Mouse (Mus musculus) macrophage (primary cell): ENCODE data around the gene Flrt3. TPM values are rescaled to one million over a fixed set of nuclear protein-coding genes. Genes with fewer than 3 reads are reported as not detected.

Source experiments
- H3K27ac ChIP-seq: fragments of 350-480 bp; formaldehyde crosslinking; 2 replicates; pipeline ENCODE4 v1.9.0; 2021
- H3K36me3 ChIP-seq: fragments of 350-480 bp; formaldehyde crosslinking; 2 replicates; pipeline ENCODE4 v1.9.0; 2021; ENCODE audit errors: inconsistent target
- H3K4me3 ChIP-seq: fragments of 350-480 bp; formaldehyde crosslinking; 2 replicates; pipeline ENCODE4 v1.9.0; 2021; ENCODE audit errors: inconsistent target
- H3K79me2 ChIP-seq: fragments of 350-480 bp; formaldehyde crosslinking; 2 replicates; pipeline ENCODE4 v1.9.0; 2021; ENCODE audit errors: inconsistent target
- WGBS: methylation state at CpG from one replicate; pipeline ENCODE4 v1.1.7; 2026; ENCODE audit warnings: inconsistent platforms; ENCODE audit not compliant: missing documents; 5-methylcytosine and 5-hydroxymethylcytosine counted together
- polyA plus RNA-seq: library from polyadenylated mRNA; stranded (reverse); fragments of 250-400 nt; gene quantifications from 3 replicates; pipeline ENCODE4 v1.2.4, GENCODE M21; 2018; ENCODE audit warnings: inconsistent platforms
- total RNA-seq, 78 experiments: library from RNA; depleted of rRNA; stranded (reverse); fragments of 250-400 nt; gene quantifications; 1 replicate in 9 of 78; 2 replicates in 24 of 78; 3 replicates in 43 of 78; 4 replicates in 2 of 78; pipeline ENCODE4 v1.2.4; 2018; ENCODE audit warnings: inconsistent platforms in 56 of 78

The Flrt3 gene
- total RNA-seq (2018; cell fraction: chromatin; rRNA removed), result 1 to 10 TPM in 12 of 26 experiments, under 1 TPM in 9, not detected in 5; 0.13 to 5.4 (median 1.1) TPM
- total RNA-seq (2018; cell fraction: cytosol; rRNA removed), result 1 to 10 TPM in 10 of 26 experiments, under 1 TPM in 15, not detected in 1; 0.05 to 5.3 (median 0.42) TPM
- 1 to 10 TPM in 15 of 26 experiments, under 1 TPM in 8, not detected in 3; 0.17 to 6.0 (median 1.6) TPM for total RNA-seq (2018; cell fraction: nucleus; rRNA removed)
- 0.09 to 0.10 TPM in 2 of 3 replicates, not detected in the other for polyA plus RNA-seq

DNA sequence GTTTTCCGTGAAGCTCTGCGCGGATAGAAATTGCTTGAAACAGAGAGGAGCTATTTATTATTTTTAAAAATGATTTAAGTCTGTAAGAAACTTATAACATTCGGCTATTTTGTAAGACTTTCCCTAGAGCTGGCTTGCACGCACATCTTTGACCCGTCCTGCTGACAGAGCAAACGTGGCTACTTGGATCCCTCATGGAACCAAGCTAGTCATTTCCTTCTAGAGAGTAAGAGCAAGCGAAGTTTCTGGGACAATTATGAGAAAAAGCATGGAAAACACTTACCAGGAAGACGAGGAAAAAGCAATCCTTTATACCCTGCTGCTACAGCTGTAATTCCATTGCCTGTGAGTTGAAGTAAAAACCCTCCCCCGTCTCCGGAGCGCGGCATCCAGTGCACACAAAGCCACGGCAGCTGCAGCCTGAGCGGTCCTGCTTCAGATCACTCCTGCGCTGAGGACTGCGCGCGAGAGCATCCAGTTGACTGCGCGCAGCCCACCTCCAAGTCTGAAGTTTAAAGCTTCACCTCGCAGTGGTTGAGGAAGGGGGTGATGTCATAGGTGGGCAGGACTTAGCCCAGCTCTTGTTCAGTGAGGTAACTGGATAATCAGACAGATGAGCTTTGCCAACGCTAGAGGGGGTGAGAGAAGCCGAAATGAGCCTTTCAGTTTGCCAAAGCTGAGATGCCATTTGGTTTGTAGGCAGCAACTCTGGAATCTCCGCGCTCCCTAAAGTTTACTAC is at the start of gene Flrt3:
Flrt3 (minus strand) TSS at position 507 of the 740 bp plus-strand sequence.
- 6% methylated on average over 26 of the region's 26 CpGs for WGBS
- Histone ChIP-seq H3K4me3 (peak within 1 kb of the TSS; percentile 14), H3K79me2 (no peaks in the 10 kb centered on the region), H3K36me3 (no peaks in the 10 kb centered on the region), H3K27ac (no peak within 1 kb of the TSS)

DNA sequence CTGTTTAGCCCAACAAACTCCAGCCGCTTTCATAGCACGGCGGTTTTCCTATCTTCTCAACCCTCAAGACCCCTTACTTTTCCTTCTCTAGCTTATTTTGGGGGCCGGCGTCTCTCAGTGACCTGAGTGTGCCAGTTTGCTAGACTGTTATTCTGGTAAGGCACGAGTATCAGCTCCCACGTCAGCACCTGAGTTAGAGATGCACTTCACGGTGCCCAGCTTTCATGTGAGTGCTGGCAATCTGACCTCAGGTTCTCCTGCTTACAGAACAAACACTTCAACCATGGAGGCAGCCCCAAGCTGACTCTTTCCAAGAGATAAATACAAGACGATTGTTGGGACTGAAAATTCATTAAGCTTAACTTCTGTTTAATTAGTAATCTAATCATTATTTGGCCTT is 46.1 kb upstream of the Flrt3 start:
- Histone ChIP-seq H3K36me3 (no peaks in the 10 kb centered on the region), H3K79me2 (no peaks in the 10 kb centered on the region), H3K27ac (no peak overlapping the region), H3K4me3 (no peak overlapping the region)
- 95% methylated on average over 9 of the region's 9 CpGs for WGBS

DNA sequence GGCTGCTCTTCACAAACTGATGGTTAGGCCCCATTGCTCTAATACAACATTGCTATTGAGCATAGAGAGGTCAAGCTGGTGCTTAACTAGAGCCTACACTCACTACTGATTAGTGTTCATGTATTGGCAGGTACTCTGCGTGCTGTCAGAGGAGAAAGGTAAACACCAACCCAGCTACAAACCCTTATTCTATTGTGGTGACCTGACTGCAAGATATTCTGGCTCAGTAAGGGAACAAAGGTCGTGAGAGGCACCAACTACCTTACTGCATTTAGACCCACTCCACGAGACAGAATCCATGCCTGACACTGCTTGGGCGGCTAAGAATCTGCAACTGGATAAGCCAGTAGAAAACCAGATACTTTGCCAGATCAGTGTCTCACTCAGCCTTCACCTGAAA is 44.6 kb upstream of the Flrt3 start:
- H3K79me2 ChIP-seq, result no peaks in the 10 kb centered on the region
- H3K36me3 ChIP-seq, result no peaks in the 10 kb centered on the region
- no peak overlapping the region for H3K27ac ChIP-seq
- 80% methylated on average over 4 of the region's 4 CpGs for WGBS
- H3K4me3 ChIP-seq, result no peak overlapping the region

DNA sequence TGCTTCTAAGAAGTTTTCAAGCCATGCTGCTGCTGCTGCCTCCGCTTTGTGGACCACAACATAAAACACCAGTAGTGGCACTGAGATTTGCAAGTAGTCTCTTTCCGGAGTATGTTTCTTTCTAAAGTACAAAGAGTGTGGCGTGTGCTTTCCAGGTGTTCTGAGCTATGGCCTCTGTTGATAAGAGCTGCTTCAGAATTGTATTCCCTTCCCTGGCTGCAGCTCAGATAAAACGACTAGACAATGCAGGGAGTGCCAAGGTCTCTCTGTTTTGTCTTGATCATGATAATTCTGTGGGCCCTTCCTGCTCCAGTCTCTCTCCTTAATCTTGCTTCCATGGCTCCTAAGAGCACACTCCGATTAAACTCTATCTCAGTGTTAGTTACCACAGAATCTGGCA is 36.3 kb upstream of the Flrt3 start:
- 88% methylated on average over 5 of the region's 5 CpGs for WGBS
- Histone ChIP-seq H3K79me2 (no peaks in the 10 kb centered on the region), H3K4me3 (no peak overlapping the region), H3K27ac (no peak overlapping the region), H3K36me3 (no peaks in the 10 kb centered on the region)

DNA sequence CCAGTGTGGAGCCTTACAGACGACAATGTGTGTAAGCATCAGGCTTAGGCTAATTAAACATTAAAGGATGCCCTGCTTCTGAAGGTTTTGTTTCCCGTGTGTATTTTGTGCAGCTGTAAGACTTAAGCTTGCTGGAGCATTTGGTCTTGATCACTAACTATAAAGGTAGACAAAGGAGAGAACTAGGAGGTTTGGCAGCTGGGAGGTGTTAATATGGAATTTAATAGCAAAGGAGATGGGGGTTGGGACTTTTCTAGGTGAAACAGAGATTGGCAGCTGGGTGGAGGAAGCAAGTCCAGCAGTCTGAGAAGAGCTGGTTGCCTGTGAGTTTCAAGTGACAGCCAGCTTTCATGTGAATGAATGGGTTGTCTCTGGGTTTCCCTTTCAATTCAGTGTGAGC is 34.0 kb upstream of the Flrt3 start:
- Histone ChIP-seq H3K4me3 (no peak overlapping the region), H3K36me3 (no peaks in the 10 kb centered on the region), H3K79me2 (no peaks in the 10 kb centered on the region), H3K27ac (no peak overlapping the region)
- 83% methylated on average over 2 of the region's 2 CpGs for WGBS

DNA sequence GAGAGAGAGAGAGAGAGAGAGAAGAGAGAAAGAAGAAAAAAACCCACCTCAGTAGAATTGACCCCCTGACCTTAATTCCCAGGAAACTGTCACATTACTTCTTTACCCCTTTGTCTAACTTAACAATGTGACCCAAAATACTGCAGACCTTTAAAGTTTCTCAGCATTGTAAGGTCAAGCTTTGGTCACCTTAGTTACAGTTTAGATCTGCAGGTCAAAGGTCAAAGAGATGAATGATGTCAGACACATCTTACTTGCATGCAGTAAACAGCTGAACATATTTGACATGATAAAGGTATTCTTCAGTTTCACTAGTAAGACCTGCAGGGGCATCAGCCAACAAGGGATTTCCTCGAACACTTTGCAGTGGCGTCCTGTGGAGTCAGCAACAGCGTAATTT is 32.9 kb upstream of the Flrt3 start:
- Histone ChIP-seq H3K79me2 (no peaks in the 10 kb centered on the region), H3K4me3 (no peak overlapping the region), H3K27ac (no peak overlapping the region), H3K36me3 (no peaks in the 10 kb centered on the region)
- 92% methylated on average over 3 of the region's 3 CpGs for WGBS

DNA sequence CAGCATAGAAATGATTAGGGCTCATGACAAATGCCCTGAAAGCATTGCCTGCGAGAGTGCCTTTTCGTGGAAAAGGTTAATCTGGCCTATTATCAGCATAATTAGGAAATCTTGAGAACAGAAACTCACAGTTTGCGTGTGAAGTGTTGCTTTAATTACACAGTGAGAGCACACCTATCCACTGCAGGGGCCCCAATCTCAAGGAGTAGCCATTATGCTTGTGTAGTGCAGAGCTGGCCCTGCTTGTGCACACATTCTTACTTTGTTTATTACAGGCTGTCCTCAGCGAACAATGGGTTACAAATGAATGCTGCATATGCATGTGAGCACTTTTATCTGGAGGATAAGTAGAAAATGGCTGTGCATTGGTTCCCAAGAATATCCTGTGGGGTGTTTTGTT is 32.1 kb upstream of the Flrt3 start:
- Histone ChIP-seq H3K27ac (no peak overlapping the region), H3K36me3 (no peaks in the 10 kb centered on the region), H3K79me2 (no peaks in the 10 kb centered on the region), H3K4me3 (no peak overlapping the region)
- WGBS, result 94% methylated on average over 4 of the region's 4 CpGs

DNA sequence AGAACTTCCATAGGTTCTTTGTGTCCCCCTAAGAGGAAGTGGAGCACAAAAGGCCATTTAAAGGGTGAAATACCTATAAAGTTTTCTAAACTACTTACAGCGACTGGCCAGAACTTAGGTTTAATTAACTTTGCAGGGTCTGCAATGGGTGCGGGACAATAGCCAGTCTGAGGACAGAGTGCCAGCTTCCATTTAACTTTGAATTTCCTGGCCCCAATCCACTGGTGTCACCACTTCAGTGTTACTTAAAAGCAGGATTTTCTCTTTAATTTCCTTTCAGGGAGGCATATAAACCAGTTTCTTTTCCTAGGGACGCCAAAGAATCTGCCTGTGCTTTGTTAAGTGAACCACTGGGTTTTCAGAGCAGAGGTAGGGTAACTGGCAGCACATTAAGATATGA is 27.3 kb upstream of the Flrt3 start:
- WGBS, result 89% methylated on average over 3 of the region's 3 CpGs
- no peaks in the 10 kb centered on the region for H3K79me2 ChIP-seq
- H3K36me3 ChIP-seq, result no peaks in the 10 kb centered on the region
- no peak overlapping the region for H3K27ac ChIP-seq
- H3K4me3 ChIP-seq, result no peak overlapping the region

DNA sequence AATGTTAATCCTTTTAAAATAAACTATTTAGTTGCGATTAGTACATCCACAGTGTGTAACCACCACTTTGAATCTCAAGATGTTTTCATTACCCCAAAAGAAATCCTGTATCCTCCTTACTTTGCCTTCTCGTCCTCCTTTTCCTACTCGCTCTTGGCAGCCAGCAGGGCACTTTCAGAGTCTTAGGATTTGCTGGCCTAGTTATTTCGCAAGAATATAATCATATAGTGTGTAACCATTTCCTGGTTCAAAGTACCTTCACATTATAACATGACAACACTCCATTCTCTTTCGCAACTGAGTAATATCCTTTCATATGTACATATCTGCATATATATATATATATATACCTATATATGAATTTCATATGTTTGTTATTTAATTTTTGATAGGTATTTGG is 22.6 kb upstream of the Flrt3 start:
- no peak overlapping the region for H3K27ac ChIP-seq
- no peaks in the 10 kb centered on the region for H3K36me3 ChIP-seq
- WGBS, result 76% methylated on average over 5 of the region's 5 CpGs
- H3K4me3 ChIP-seq, result no peak overlapping the region
- H3K79me2 ChIP-seq, result no peaks in the 10 kb centered on the region

DNA sequence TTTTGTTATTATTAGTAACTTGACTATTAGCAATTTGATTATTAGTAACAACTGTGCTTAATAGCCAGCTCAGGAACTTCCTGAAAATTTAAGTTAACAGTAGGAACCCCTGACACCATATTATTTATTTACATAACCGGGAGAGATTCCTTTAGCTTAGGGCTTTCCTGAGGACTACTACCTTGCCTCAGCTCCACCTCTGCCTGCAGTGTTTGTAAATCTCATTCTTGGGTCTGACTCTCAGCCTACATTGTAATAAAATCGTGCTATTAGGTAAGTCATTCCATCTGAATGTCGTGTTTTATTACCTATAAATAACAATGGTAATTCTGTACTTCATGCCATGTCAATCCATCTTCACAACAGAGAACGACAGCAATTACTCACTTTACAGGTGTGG is 21.2 kb upstream of the Flrt3 start:
- 82% methylated on average over 4 of the region's 4 CpGs for WGBS

DNA sequence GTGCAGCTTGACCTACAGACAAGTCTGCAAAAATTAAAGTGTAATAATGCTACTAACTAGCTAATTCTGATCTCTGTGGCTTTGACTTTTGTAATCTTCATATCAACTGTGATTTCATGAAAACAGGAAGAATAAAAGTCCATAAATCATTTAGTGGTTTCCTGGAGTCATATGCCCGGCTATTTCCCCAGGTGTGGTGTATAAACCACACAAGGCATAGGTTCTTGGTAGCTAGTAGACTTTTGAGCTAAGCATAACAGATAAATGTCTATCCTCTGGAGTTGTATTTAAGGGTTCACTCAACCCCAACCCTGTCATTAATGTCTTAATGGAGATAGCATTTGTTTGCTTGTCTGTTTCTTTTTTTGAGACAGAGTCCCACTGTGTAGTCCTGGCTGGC is 20.1 kb upstream of the Flrt3 start:
- Histone ChIP-seq H3K4me3 (no peak overlapping the region), H3K36me3 (no peaks in the 10 kb centered on the region), H3K79me2 (no peaks in the 10 kb centered on the region), H3K27ac (no peak overlapping the region)
- WGBS, result 8% methylated on average over 1 of the region's 1 CpGs

More for the DNA sequence above, 21.2 kb upstream of the Flrt3 start:
- Histone ChIP-seq H3K27ac (no peak overlapping the region), H3K36me3 (no peaks in the 10 kb centered on the region), H3K4me3 (no peak overlapping the region), H3K79me2 (no peaks in the 10 kb centered on the region)

DNA sequence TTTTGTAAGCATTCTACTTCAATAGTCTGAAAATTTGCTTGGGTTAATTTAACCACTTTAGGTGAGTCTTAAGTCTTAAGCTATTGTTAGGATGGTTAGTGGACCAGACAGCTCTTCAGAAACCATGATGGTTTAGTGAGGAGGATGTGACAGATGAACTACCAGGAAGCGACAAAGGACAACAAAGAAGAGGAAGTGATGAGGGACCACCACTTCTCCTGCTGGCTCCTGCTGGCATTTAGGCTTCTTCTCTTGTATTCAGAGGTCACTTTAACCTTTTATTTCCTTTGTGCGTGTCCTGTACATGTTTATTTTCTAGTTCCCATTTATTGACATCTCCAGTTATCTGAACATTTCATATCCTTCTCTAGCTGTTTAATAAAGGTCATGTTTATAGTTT is 19.6 kb upstream of the Flrt3 start:
- 39% methylated on average over 2 of the region's 2 CpGs for WGBS
- no peaks in the 10 kb centered on the region for H3K79me2 ChIP-seq
- no peak overlapping the region for H3K27ac ChIP-seq
- no peaks in the 10 kb centered on the region for H3K36me3 ChIP-seq
- H3K4me3 ChIP-seq, result no peak overlapping the region

DNA sequence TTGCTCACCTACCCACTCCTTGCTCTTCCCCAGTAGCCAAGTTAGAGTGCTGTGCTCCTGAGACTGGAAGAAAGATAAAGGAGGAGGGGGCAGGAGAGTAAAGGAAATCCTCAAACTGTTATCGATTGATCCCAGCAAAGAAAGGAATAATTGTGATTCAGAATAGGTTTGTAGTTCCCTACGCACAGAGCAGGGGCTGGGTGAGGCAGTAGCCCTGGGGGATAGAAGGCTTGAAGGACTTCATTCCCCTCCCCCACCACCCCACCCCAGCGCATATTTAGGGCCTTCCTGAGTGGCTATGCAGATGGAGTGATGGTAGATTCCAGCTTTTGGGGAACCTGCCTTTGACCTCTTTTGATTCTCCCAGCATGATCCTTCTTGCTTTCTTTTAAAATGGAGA is 5.5 kb upstream of the Flrt3 start:
- H3K4me3 ChIP-seq, result no peak overlapping the region
- H3K27ac ChIP-seq, result no peak overlapping the region
- WGBS, result 70% methylated on average over 3 of the region's 3 CpGs
- H3K36me3 ChIP-seq, result no peaks in the 10 kb centered on the region
- no peaks in the 10 kb centered on the region for H3K79me2 ChIP-seq

DNA sequence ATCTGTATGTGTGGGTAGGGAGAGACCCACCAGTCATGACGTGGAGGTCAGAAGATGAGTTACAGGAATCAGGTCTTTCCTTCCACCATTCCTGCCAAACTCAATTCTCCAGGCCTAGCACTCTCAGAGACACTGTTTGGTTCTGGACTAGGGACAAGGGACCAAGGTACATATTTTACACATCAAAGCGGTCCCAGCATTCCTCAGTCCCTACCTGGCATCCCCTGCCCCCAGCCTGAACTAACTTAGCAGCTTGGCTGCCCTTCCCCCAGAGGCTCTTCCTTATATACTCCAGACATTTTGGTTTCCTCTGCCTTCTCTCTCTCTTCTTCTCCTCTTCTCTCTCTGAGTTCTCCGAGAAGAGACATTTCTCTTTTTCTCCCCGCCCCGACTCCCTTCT is 2.2 kb upstream of the Flrt3 start:
- H3K79me2 ChIP-seq, result no peaks in the 10 kb centered on the region
- no peak overlapping the region for H3K27ac ChIP-seq
- no peak overlapping the region for H3K4me3 ChIP-seq
- H3K36me3 ChIP-seq, result no peaks in the 10 kb centered on the region
- 96% methylated on average over 5 of the region's 5 CpGs for WGBS

DNA sequence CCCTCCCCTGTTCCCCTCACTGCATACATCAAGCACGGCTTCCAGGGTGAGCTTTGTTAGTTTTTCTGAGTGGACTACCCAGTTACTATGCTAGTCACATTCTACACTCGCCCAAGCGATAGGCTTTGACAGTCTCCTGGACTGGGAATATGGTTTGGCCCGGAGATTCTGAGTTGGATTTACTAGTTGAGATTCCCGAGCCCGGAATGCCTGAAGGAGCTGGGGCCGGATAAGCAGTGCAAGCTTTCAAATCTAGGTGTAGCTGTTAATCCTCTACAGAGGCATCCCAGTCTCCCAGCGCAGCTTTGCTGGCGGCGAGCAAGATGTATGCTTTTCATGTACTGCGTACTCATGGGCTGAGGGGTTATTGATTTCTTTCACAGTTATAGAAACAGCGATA is 812 bp downstream of the Flrt3 start:
- no peaks in the 10 kb centered on the region for H3K79me2 ChIP-seq
- 14% methylated on average over 12 of the region's 12 CpGs for WGBS
- H3K27ac ChIP-seq, result no peak overlapping the region
- H3K36me3 ChIP-seq, result no peaks in the 10 kb centered on the region
- H3K4me3 ChIP-seq, result no peak overlapping the region
